Mouse (Mus musculus): Measurements from ENCODE around the gene Pnpt1. TPM values are rescaled to one million over a fixed set of nuclear protein-coding genes. Genes with fewer than 3 reads are reported as not detected.
A peak's percentile ranks its signal among the peaks of the same experiment; 100 is the strongest.

The Pnpt1 gene
- polyA plus RNA-seq (2015; fragmentation: Nextera tagmentation; extraction: Ambion mirVana) = 37.2 and 41.6 TPM in 2 replicates

DNA sequence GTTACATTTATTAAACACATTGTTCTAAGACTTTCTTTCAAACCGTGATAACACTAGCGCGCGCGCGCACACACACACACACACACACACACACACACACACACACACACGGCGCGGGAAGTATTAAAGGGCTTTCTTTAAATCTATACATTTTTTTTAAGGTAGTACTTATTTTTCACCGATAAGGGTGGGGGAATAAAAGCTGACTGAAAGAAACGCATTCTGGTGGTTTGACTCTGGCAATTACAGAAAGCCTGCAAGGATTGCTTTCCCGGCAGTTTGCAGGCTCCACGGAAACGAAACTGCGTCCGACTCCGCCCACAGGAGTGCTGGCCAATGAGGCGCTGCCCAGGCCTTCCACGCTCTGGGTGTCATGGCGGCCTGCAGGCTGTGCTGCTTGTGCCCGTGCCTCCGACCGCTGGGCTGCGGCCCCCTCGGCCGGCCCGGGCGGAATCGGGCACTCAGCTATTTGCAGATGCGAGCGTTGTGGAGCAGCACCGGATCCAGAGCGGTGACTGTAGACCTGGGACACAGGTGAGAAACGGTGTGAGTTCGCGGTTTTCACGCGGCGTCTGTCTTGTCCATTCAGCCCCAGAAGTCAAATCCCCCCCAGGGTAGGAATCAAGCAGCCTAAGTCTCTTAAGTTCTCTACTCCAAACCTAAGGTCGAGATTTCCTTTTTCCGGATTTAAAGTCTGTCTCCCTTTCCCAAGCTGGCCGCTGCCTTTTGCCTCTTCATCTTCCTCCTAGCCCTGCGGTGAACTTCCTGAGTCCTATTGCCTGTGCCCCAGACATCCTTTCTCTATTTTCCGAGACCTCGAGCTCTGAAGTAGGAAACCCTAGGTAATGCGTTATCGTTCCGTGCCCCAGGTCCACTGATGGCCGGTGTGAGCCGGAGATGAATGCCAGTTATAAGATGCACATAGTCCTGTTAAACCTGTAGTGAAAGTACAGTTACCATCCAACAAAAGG is at the start of gene Pnpt1:
TSS of gene Pnpt1 (plus strand) at position 360 of the 971 bp plus-strand sequence.
- peak within 1 kb of the TSS; percentile 77 for H3K9ac ChIP-seq
- H3K9me3 ChIP-seq = no peaks in the 10 kb centered on the region
- WGBS = 2% methylated on average over 50 of the region's 50 CpGs
- no peaks in the 10 kb centered on the region for H3K4me1 ChIP-seq
- H3K4me3 ChIP-seq (replicated peaks) = peak within 1 kb of the TSS; percentile 84
- H3K36me3 ChIP-seq = peaks cover 8% of the 10 kb centered on the region
- no peaks in the 10 kb centered on the region for H3K27me3 ChIP-seq (replicated peaks)
- ATAC-seq (ENCODE audit: insufficient read depth, low FRiP score, low read depth) = peak; percentile 100
- peak within 1 kb of the TSS; percentile 57 for H3K4me2 ChIP-seq
- H3K27ac ChIP-seq = peak within 1 kb of the TSS; percentile 74

DNA sequence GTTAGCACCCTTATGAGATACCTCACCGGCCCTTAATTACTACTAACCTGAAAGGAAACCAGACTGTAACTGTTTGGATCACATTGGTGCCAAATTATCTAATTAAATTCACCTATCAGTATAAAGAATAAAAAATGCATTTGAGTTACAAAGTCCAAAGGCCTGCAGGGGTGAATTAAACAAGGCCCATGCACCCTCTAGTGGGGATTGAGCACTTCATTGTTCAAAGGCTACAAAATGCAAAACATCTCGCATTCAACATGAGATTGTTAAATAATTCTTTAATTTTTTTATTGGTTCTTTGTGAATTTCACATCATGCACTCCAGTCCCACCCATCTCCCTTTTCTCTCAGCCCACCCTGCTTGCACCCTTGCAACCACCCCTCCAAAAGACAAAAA is 38.1 kb upstream of the Pnpt1 start:
- no peaks in the 10 kb centered on the region for H3K36me3 ChIP-seq
- 74% methylated on average over 2 of the region's 2 CpGs for WGBS
- no peaks in the 10 kb centered on the region for H3K4me1 ChIP-seq
- no peak overlapping the region for H3K27ac ChIP-seq
- H3K27me3 ChIP-seq (replicated peaks) = no peaks in the 10 kb centered on the region
- ATAC-seq (ENCODE audit: insufficient read depth, low FRiP score, low read depth) = no peak
- H3K9me3 ChIP-seq = no peaks in the 10 kb centered on the region
- H3K4me3 ChIP-seq (replicated peaks) = no peak overlapping the region
- H3K4me2 ChIP-seq = no peak overlapping the region
- no peak overlapping the region for H3K9ac ChIP-seq

DNA sequence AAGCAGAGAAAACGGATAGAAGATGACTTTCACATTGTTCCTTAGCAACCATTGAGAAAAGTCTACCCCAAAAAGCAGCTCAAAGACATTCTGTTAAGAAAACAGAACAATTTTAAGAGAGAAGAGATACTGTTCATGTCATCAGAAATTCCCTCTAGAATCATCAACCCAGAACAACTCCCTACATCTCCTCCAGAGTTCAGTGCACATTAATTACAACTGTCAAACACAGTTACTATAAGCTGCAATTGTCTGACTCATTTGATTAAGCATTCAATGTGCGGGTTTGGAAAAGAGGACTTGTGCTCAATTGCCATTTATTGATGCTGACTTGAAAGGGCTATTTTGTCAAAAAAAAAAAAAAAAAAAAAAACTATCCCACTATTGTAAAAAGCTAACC is 31.6 kb upstream of the Pnpt1 start:
- no peak for ATAC-seq (ENCODE audit: insufficient read depth, low FRiP score, low read depth)
- Histone ChIP-seq H3K9me3 (no peaks in the 10 kb centered on the region), H3K27ac (no peak overlapping the region), H3K36me3 (no peaks in the 10 kb centered on the region), H3K27me3 (replicated peaks) (no peaks in the 10 kb centered on the region), H3K4me1 (no peaks in the 10 kb centered on the region), H3K9ac (no peak overlapping the region), H3K4me2 (no peak overlapping the region), H3K4me3 (replicated peaks) (no peak overlapping the region)
- 42% methylated on average over 2 of the region's 2 CpGs for WGBS

DNA sequence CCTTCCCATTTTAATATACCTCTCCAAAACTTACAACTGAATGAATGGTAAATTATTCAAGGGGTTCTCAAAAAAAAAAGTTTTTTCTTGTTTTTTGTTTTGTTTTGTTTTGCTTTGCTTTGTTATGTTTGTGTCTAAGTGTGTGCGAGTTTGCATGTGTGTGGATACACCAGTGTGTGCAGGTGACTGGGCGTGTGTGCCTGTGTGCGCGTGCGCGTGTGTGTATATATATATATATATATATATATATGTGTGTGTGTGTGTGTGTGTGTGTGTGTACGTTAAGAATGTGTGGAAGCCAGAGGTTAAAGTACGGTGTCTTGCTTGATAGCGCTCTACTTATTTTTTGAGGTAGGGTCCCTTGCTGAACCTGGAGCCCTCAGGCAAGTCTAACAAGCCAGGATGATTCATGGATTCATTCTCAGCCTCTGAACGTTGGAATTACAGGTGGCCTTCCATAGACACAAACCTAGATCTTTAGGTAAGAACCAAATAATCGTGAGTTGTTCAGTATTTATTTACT is 621 bp upstream of the Pnpt1 start:
- peak; percentile 27; the same call in 1 of the 2 replicates for ATAC-seq (ENCODE audit: insufficient read depth, low FRiP score, low read depth)
- Histone ChIP-seq H3K4me3 (replicated peaks) (peak overlapping the region; percentile 84), H3K9ac (peak overlapping the region; percentile 77; the same call in 1 of the 2 replicates), H3K36me3 (peaks cover 6% of the 10 kb centered on the region), H3K27ac (no peak overlapping the region), H3K9me3 (no peaks in the 10 kb centered on the region), H3K4me1 (no peaks in the 10 kb centered on the region), H3K4me2 (peak overlapping the region; percentile 57), H3K27me3 (replicated peaks) (no peaks in the 10 kb centered on the region)
- 48% methylated on average over 11 of the region's 11 CpGs for WGBS

DNA sequence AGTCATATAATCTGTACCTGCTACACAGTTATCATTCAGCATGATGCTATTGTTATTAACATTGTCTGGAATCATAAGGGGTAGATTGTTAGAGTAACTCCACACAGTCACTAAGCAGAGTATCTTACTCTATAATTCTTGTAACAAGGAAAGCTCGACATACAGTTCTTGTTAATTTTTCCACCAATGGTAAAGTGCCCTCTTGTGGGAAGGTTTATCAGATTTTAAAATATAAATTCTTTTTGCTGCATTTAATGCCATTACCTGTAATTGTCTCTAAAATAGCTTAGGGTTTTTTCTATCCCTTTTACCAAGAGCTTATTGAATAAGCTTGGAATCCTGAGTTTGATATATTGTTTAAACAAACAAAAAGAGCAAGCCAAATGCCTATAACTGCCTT is 10.1 kb downstream of the Pnpt1 start:
- 56% methylated on average over 1 of the region's 1 CpGs for WGBS
- no peak overlapping the region for H3K4me3 ChIP-seq (replicated peaks)
- no peak overlapping the region for H3K9ac ChIP-seq
- H3K9me3 ChIP-seq = no peaks in the 10 kb centered on the region
- no peak overlapping the region for H3K27ac ChIP-seq
- H3K4me1 ChIP-seq = no peaks in the 10 kb centered on the region
- H3K4me2 ChIP-seq = no peak overlapping the region
- no peaks in the 10 kb centered on the region for H3K27me3 ChIP-seq (replicated peaks)
- no peak for ATAC-seq (ENCODE audit: insufficient read depth, low FRiP score, low read depth)
- peaks cover 6% of the 10 kb centered on the region; the same call in 1 of the 2 replicates for H3K36me3 ChIP-seq

DNA sequence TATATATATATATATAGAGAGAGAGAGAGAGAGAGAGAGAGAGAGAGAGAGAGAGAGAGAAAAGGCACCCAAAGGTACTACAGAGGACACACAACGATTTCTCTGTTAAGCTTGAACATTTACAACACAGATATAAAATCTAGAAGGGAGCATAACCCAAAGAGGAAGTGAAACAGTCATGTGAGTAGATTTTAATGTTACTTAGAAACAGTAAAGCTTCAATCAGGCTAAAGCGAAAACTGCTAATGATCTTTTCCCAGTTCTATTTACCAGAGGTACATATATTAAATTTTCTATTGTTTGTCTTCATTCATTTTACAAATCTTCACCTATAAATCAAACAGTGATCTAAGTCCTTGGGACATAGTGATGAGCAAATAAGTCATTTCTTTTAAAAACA is 18.4 kb downstream of the Pnpt1 start:
- ATAC-seq (ENCODE audit: insufficient read depth, low FRiP score, low read depth) = no peak
- no peak overlapping the region for H3K27ac ChIP-seq
- WGBS = 96% methylated on average over 2 of the region's 2 CpGs

DNA sequence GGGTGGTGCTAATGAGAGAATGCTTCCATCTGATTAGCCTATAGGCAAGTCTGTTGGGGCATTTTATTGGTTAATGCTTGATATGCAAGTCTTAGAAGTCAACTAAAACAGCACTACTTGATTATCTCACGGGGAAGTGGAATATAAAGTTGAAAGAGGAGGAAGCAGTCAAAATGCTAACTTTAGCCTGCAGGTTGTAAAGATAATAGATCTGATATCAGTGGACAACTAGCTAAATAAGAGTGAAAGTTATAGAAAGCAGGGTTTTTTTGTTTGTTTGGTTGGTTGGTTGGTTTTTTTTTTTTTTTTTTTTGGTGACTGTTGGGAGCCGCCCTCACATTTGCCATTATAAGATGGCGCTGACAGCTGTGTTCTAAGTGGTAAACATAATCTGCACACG is 33.0 kb downstream of the Pnpt1 start:
- H3K27ac ChIP-seq = no peak overlapping the region
- WGBS = 90% methylated on average over 4 of the region's 4 CpGs
- no peak for ATAC-seq (ENCODE audit: insufficient read depth, low FRiP score, low read depth)

More for the DNA sequence above, 18.4 kb downstream of the Pnpt1 start:
- Histone ChIP-seq H3K4me1 (no peaks in the 10 kb centered on the region), H3K9me3 (no peaks in the 10 kb centered on the region), H3K4me2 (no peak overlapping the region), H3K27me3 (replicated peaks) (no peaks in the 10 kb centered on the region), H3K36me3 (peaks cover 7% of the 10 kb centered on the region; the same call in 1 of the 2 replicates), H3K9ac (no peak overlapping the region), H3K4me3 (replicated peaks) (no peak overlapping the region)

DNA sequence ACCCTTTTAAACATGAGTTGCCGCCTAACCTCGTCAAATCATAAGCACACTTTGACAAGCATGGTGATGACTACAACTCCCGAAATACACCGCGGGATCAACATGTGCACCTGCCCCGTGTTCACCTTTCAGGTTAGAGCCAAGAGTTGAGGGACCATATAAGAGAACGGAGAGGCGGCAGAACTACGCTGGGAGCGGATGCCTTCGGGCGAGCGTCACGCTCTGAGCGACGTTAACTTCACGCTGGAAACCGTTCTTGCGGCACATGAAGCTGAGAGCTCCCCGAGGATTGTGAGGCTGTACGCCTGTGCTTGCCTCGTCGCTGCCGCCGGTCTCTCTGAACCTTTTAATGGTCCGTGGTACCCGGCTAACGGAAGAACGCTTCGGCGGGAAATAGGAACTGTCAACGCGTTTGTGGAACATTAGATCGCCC is 41.4 kb downstream of the Pnpt1 start:
- H3K4me1 ChIP-seq = peaks cover 6% of the 10 kb centered on the region
- ATAC-seq (ENCODE audit: insufficient read depth, low FRiP score, low read depth) = peak; percentile 34
- under 1% methylated on average over 34 of the region's 34 CpGs for WGBS
- H3K4me2 ChIP-seq = peak overlapping the region; percentile 85
- peak overlapping the region; percentile 53 for H3K9ac ChIP-seq
- H3K9me3 ChIP-seq = no peaks in the 10 kb centered on the region
- no peaks in the 10 kb centered on the region for H3K36me3 ChIP-seq
- peak overlapping the region; percentile 95 for H3K4me3 ChIP-seq (replicated peaks)
- no peaks in the 10 kb centered on the region for H3K27me3 ChIP-seq (replicated peaks)
- H3K27ac ChIP-seq = peak overlapping the region; percentile 75

More for the DNA sequence above, 33.0 kb downstream of the Pnpt1 start:
- peaks cover 7% of the 10 kb centered on the region; the same call in 1 of the 2 replicates for H3K36me3 ChIP-seq
- no peak overlapping the region for H3K4me3 ChIP-seq (replicated peaks)
- H3K4me1 ChIP-seq = no peaks in the 10 kb centered on the region
- H3K9me3 ChIP-seq = no peaks in the 10 kb centered on the region
- no peak overlapping the region for H3K9ac ChIP-seq
- H3K4me2 ChIP-seq = no peak overlapping the region
- no peaks in the 10 kb centered on the region for H3K27me3 ChIP-seq (replicated peaks)

DNA sequence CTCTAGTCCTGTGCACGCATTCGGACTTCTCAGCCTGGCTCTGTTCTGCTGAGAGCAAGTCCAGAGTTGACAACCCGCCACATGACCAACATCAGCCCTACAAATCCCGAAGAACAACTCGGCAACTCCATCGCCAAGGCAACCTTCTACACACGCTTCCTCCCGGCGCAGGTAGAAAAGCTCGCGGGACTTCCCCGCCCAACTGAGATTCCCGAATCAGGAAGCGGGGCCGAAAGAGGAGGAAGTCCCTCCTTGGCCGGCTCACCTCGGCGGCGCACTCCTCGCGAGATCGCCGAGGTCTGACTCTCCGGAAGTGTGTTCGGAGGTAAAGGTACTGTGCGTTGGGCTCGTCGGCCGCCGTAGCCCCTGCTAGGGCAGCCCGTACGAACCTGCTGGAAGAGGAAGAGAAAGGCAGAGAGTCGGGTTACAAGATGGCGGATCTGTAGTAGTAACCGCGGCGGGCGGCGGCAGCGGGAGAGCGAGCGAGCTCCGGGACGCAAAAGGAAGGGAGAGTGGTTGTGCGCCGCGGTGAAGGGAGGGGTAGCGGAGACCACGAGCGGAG is 42.1 kb downstream of the Pnpt1 start, which contains the start of gene Ppp4r3b:
TSS of gene Ppp4r3b (plus strand) at position 328 of the 562 bp plus-strand sequence.
- under 1% methylated on average over 48 of the region's 50 CpGs for WGBS
- H3K27me3 ChIP-seq (replicated peaks) = no peaks in the 10 kb centered on the region
- peak; percentile 97 for ATAC-seq (ENCODE audit: insufficient read depth, low FRiP score, low read depth)

DNA sequence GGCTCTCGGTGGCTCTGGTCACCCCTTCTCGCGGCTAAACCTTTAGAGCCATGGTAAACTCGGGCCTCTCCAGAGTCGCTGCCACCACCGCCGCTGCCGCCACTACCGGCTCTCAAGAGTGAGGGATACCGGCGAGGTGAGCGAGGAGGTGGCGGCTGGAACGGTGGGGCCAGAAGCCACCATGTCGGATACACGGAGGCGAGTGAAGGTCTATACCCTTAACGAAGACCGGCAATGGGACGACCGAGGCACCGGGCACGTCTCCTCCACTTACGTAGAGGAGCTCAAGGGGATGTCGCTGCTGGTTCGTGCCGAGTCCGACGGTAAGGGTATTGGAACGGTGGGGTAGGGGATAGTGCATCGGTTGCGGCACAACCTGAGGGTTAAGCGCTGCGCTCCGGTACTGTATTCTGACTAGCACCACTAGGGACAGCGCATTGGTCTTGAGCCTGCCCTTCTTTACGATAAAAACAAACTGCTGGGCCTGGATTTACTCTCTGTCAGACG is 42.6 kb downstream of the Pnpt1 start:
- Histone ChIP-seq H3K27me3 (replicated peaks) (no peaks in the 10 kb centered on the region), H3K4me3 (replicated peaks) (peak overlapping the region; percentile 95), H3K9ac (peak overlapping the region; percentile 99), H3K4me2 (peak overlapping the region; percentile 63), H3K27ac (peak overlapping the region; percentile 93), H3K4me1 (peaks cover 6% of the 10 kb centered on the region), H3K9me3 (no peaks in the 10 kb centered on the region), H3K36me3 (no peaks in the 10 kb centered on the region)
- under 1% methylated on average over 38 of the region's 38 CpGs for WGBS
- peak; percentile 65 for ATAC-seq (ENCODE audit: insufficient read depth, low FRiP score, low read depth)

More for the DNA sequence above, 42.1 kb downstream of the Pnpt1 start, which contains the start of gene Ppp4r3b:
- H3K4me2 ChIP-seq = peak within 1 kb of the TSS; percentile 85
- no peaks in the 10 kb centered on the region for H3K36me3 ChIP-seq
- H3K27ac ChIP-seq = peak within 1 kb of the TSS; percentile 93
- H3K4me3 ChIP-seq (replicated peaks) = peak within 1 kb of the TSS; percentile 95
- no peaks in the 10 kb centered on the region for H3K9me3 ChIP-seq
- peaks cover 6% of the 10 kb centered on the region for H3K4me1 ChIP-seq
- H3K9ac ChIP-seq = peak within 1 kb of the TSS; percentile 99

DNA sequence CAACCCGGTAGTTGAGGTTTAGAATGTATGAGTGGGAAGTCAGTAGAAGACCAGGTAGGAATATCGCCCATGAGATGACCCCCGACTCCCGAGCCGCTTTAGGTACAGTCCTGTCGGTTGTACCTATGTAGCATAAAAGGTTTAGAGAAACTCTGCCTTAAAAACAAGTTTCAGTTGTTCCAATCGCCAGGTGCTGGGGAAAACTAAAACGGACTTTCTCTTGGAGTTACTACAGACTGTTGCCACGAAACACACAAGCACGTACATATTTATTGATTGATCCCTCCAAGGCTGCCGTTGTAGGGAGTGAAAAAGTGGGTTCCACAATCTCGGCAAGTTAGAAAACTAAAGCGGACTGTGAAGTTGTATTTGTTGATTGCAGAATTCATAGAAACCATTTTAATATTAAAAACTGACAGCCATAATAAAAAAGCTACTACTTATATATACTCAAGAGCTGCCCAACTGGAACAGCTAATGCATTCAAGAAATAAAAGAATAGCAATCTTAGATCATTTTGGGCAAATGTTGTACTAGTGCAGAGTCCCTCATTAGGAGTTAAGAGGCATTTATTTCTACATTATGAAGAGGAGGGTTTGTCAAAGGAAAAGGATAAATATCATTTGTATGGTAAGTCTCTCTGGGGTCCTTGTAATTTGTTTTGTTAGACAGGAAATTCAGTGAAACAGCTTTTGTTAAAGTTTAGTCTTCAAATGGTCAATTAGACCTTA is 43.3 kb downstream of the Pnpt1 start:
- Histone ChIP-seq H3K4me2 (peak overlapping the region; percentile 63), H3K9ac (peak overlapping the region; percentile 99; the same call in 1 of the 2 replicates), H3K27me3 (replicated peaks) (no peaks in the 10 kb centered on the region), H3K27ac (peak overlapping the region; percentile 93), H3K36me3 (no peaks in the 10 kb centered on the region), H3K4me3 (replicated peaks) (peak overlapping the region; percentile 95), H3K9me3 (no peaks in the 10 kb centered on the region), H3K4me1 (peaks cover 6% of the 10 kb centered on the region)
- no peak for ATAC-seq (ENCODE audit: insufficient read depth, low FRiP score, low read depth)
- WGBS = 2% methylated on average over 13 of the region's 13 CpGs

All from stomach, embryonic 15.5 days (tissue).